Mouse (Mus musculus) hindbrain, postnatal 0 days (tissue): ENCODE measurements at regions not wholly inside any gene's neighbourhood (a gene's known extent, or its start where the extent isn't known, plus 50 kb on each side); places are given as distances from the start of the nearest gene placed in this dataset.
A peak's percentile ranks its signal among the peaks of the same experiment; 100 is the strongest.

Experiments used
- ATAC-seq: fragments of 200-750 bp; cut with Nextera tagmentation; 2 replicates; pipeline ENCODE4 v1.8.0; 2017; ENCODE audit warnings: mild to moderate bottlenecking, moderate TSS enrichment, moderate library complexity
- DNase-seq: peaks from one replicate; pipeline ENCODE4 v3.0.0-alpha.2; 2015; ENCODE audit warnings: low spot score
- H3K27ac ChIP-seq: fragments of 300-500 bp; sonication (generic); 2 replicates; pipeline ENCODE4 v1.5.1; 2014; ENCODE audit warnings: mild to moderate bottlenecking
- H3K27me3 ChIP-seq: fragments of 300-500 bp; sonication (generic); 2 replicates; pipeline ENCODE4 v1.6.1; 2014; ENCODE audit warnings: low read length, mixed read lengths; ENCODE audit not compliant: insufficient read depth
- H3K36me3 ChIP-seq: fragments of 300-500 bp; sonication (generic); 2 replicates; pipeline ENCODE4 v1.6.1; 2014; ENCODE audit warnings: low read length, mixed read lengths; ENCODE audit not compliant: insufficient read depth
- H3K4me1 ChIP-seq: fragments of 300-500 bp; sonication (generic); 2 replicates; pipeline ENCODE4 v1.6.1; 2014; ENCODE audit warnings: antibody characterized with exemption, low read length, mixed read lengths; ENCODE audit not compliant: insufficient read depth
- H3K4me2 ChIP-seq: fragments of 300-500 bp; sonication (generic); 2 replicates; pipeline ENCODE4 v1.6.1; 2014; ENCODE audit warnings: low read depth, mild to moderate bottlenecking, low read length, moderate library complexity, mixed read lengths
- H3K4me3 ChIP-seq: fragments of 300-500 bp; sonication (generic); 2 replicates; pipeline ENCODE4 v1.5.1; 2014; ENCODE audit warnings: low read length
- H3K9ac ChIP-seq: fragments of 300-500 bp; sonication (generic); replicated peaks from 2 replicates; pipeline ENCODE4 v1.6.1; 2014; ENCODE audit warnings: mild to moderate bottlenecking, low read length, moderate library complexity, mixed read lengths
- H3K9me3 ChIP-seq: fragments of 300-500 bp; sonication (generic); 2 replicates; pipeline ENCODE4 v1.6.1; 2016; ENCODE audit warnings: low read length, mixed read lengths
- CTCF ChIP-seq: IDR thresholded peaks from 2 replicates; pipeline ENCODE4 v1.5.1; 2016; ENCODE audit warnings: antibody characterized with exemption, control low read depth, low read depth
- WGBS: fragments of 180-500 bp; shearing (Covaris S2); extraction: QIAGEN DNeasy Blood & Tissue Kit; methylation state at CpG from one replicate; pipeline ENCODE4 v1.1.7; 2014; 5-methylcytosine and 5-hydroxymethylcytosine counted together

GRCm38 (mm10) chr5:75494143-75494542, 80.6 kb upstream of the Kit start:
- Histone ChIP-seq H3K4me3 (no peak overlapping the region), H3K9ac (no peak overlapping the region), H3K27ac (no peak overlapping the region), H3K36me3 (no peaks in the 10 kb centered on the region), H3K4me2 (no peak overlapping the region), H3K9me3 (no peaks in the 10 kb centered on the region), H3K4me1 (no peaks in the 10 kb centered on the region), H3K27me3 (no peaks in the 10 kb centered on the region)
- ATAC-seq (no peak), DNase-seq (no peak)
- WGBS = 92% methylated on average over 10 of the region's 10 CpGs
- no peak for TF ChIP-seq CTCF

DNA sequence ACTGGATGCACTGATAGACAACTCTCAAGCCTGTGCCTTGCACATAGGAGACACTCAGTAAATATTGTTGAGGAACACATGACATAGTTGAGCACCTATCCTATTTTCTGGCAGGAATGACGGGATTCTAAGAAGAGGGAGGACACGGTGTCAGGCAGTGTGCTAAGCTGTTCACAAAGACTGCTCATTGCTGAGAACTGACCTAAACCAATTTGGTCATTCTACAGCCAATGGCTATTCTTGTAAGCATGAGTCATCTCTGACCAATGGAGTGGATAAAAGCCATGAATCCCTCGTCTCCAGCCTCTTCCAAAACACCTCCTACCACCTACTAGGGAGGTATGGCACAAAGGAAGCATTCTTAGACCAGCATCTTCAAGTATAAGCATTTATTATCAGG, 75.7 kb upstream of the Kit start:
- ATAC-seq (no peak), DNase-seq (no peak)
- 86% methylated on average over 3 of the region's 3 CpGs for WGBS
- no peaks in the 10 kb centered on the region for H3K27me3 ChIP-seq
- TF ChIP-seq CTCF = no peak
- H3K9me3 ChIP-seq = no peaks in the 10 kb centered on the region
- no peak overlapping the region for H3K27ac ChIP-seq
- H3K4me1 ChIP-seq = no peaks in the 10 kb centered on the region
- H3K4me2 ChIP-seq = no peak overlapping the region
- H3K4me3 ChIP-seq = no peak overlapping the region
- H3K36me3 ChIP-seq = no peaks in the 10 kb centered on the region
- H3K9ac ChIP-seq = no peak overlapping the region

DNA sequence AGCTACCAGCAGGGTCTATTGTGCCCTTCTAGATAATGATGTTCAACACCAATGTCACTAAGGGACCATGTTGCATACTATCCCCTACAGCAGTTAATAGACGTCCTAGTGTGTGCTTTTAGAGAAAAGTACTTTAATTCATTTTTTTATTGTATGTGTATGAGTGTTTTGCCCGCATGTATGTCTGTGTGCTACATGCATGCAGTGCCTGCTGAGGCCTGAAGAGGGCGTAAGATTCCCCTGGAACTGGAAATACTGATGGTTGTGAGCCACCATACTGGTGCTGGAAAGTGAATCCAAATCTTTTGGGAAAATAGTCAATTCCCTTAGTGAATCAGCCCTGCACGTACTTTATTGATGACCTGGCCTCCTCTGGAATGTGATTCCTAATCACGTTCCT, 75.0 kb upstream of the Kit start:
- Histone ChIP-seq H3K4me3 (no peak overlapping the region), H3K36me3 (no peaks in the 10 kb centered on the region), H3K27ac (no peak overlapping the region), H3K4me1 (no peaks in the 10 kb centered on the region), H3K9ac (no peak overlapping the region), H3K27me3 (no peaks in the 10 kb centered on the region), H3K9me3 (no peaks in the 10 kb centered on the region), H3K4me2 (no peak overlapping the region)
- ATAC-seq = no peak
- TF ChIP-seq CTCF = 0 out of 2 replicates have a peak, but pooled peaks have one; percentile 20
- WGBS = 90% methylated on average over 5 of the region's 5 CpGs
- no peak for DNase-seq

DNA sequence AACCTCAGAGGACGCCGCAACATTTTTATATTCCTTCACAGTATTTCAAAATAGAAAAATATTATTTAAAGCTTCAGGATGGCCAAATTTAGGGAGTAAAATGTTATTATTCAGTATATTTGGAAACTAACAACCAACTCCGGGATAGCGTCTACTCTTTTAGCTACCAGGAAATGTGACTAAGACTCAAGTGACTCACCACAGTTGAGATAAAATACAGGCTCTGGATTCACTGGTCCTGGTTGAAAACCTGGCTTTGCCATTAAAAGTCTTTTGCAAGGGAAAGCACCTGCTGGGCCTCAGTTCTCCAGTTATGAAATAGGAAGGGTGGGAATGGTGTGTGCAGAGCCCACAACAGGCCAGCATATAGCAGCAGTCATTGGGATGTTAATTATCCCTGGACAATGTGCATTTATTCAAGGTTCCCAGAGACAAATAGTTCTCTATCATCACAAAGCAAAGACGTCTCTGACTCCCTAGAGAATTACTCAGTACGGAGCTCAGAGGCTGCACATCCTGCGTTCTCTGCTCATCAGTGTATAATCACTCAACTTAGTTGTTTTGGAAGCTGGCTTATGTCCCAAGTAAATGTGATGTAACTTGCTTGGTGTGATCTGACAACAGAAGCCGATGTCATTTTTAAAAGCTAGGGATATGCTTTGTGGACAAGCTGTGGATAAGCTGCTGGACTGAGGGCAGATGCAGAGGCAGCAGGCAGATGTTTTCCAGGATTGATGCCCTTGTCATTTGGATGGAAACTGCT, 73.9 kb upstream of the Kit start:
- Histone ChIP-seq H3K4me2 (no peak overlapping the region), H3K27ac (no peak overlapping the region), H3K9me3 (no peaks in the 10 kb centered on the region), H3K4me3 (no peak overlapping the region), H3K36me3 (no peaks in the 10 kb centered on the region), H3K27me3 (no peaks in the 10 kb centered on the region), H3K4me1 (no peaks in the 10 kb centered on the region), H3K9ac (no peak overlapping the region)
- no peak for TF ChIP-seq CTCF
- 70% methylated on average over 8 of the region's 8 CpGs for WGBS
- DNase-seq (no peak), ATAC-seq (no peak)

- H3K9ac ChIP-seq = no peak overlapping the region
- no peaks in the 10 kb centered on the region for H3K4me1 ChIP-seq
- H3K27ac ChIP-seq = no peak overlapping the region
- no peaks in the 10 kb centered on the region for H3K9me3 ChIP-seq
- TF ChIP-seq CTCF = no peak
- 84% methylated on average over 3 of the region's 3 CpGs for WGBS
- no peak overlapping the region for H3K4me3 ChIP-seq
- no peak overlapping the region for H3K4me2 ChIP-seq
- no peaks in the 10 kb centered on the region for H3K27me3 ChIP-seq
- ATAC-seq (no peak), DNase-seq (no peak)
- H3K36me3 ChIP-seq = no peaks in the 10 kb centered on the region
These were observed 71.0 kb upstream of the Kit start for GRCm38 (mm10) chr5:75503673-75504072.

GRCm38 (mm10) chr5:75512521-75513422, 61.9 kb upstream of the Kit start:
- TF ChIP-seq CTCF = no peak
- no peaks in the 10 kb centered on the region for H3K9me3 ChIP-seq
- H3K9ac ChIP-seq = no peak overlapping the region
- no peaks in the 10 kb centered on the region for H3K36me3 ChIP-seq
- DNase-seq (no peak), ATAC-seq (no peak)
- no peaks in the 10 kb centered on the region for H3K4me1 ChIP-seq
- no peak overlapping the region for H3K27ac ChIP-seq
- no peak overlapping the region for H3K4me3 ChIP-seq
- H3K4me2 ChIP-seq = no peak overlapping the region
- no peaks in the 10 kb centered on the region for H3K27me3 ChIP-seq
- 65% methylated on average over 20 of the region's 20 CpGs for WGBS
